Mouse (Mus musculus): ENCODE results near the gene Hist1h2br. TPM values are rescaled to one million over a fixed set of nuclear protein-coding genes. Genes with fewer than 3 reads are reported as not detected.
A peak's percentile ranks its signal among the peaks of the same experiment; 100 is the strongest.
"Not testable (repeated sequence)": the region's sequence is repeated elsewhere in the genome, so short reads cannot be mapped to it uniquely, and the experiment has no call there.

Gene Hist1h2br
- polyA plus RNA-seq, 1 experiment from 2014 or later = 4.7 TPM

DNA sequence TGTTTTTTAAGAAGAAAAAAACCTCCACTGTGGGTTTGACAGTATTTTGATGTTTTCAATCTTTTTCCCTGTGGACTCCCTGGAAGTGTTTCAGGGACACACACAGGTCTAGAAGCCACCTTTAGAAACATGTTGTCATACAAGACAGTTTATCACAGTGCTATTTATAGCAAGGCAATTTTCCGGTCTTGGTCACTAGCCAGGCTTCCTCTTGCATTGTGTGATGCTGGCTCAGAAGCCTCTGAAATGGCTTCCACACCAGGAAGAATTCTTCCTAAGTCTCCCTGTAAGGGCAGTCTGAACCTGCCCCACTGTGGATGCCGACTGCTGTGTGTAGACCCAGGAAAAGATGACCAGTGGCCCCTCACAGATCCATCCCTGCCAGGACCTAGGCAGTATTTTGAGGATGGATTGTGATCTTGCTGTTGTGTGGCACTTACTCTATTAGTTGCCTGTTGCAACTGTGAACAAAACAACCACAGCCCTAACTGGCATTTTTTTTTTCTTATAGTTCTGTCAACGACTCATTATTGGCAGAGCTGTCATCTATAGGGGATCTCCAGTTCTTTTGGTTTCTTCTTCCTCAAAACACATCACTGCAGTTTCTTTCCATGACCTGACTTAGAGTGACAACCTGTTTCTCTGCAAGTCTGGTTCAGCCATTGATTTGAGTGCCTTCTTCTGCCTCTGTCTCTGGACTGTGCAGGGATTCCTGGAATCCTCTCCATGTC, 18.8 kb downstream of the Hist1h2br start:
- 67% methylated on average over 3 of the region's 3 CpGs for WGBS
- no peak for ATAC-seq (ENCODE audit: low FRiP score, low read depth)

DNA sequence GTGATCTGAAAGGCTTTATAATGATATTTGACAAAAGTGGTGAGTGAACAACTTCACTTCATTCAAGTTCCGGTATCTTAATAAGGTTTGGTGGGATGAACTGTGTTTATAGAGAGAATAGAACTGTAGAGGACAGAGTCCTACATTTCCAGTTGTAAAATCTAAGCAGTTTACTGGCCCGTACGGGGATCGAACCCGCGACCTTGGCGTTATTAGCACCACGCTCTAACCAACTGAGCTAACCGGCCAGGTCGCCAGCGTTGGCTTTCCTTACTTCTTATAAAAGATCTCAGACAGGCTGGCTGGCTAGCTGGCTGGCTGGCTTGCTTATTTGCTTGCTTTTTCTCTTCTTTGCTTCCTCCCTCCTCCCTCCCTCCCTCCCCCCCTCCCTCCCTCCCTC, 21.6 kb downstream of the Hist1h2br start:
- no peaks in the 10 kb centered on the region for H3K4me1 ChIP-seq (replicated peaks)
- no peak overlapping the region for H3K9ac ChIP-seq
- peak overlapping the region; percentile 49 for H3K4me3 ChIP-seq
- ATAC-seq (ENCODE audit: low FRiP score, low read depth) = peak; percentile 87
- H3K27me3 ChIP-seq = no peaks in the 10 kb centered on the region
- H3K9me3 ChIP-seq = no peaks in the 10 kb centered on the region
- 1% methylated on average over 11 of the region's 11 CpGs for WGBS
- no peaks in the 10 kb centered on the region for H3K36me3 ChIP-seq
- H3K27ac ChIP-seq (replicated peaks) = no peak overlapping the region
- H3K4me2 ChIP-seq = peak overlapping the region; percentile 56

More for the DNA sequence above, 18.8 kb downstream of the Hist1h2br start:
- Histone ChIP-seq H3K4me1 (replicated peaks) (no peaks in the 10 kb centered on the region), H3K4me3 (no peak overlapping the region), H3K9ac (no peak overlapping the region), H3K27me3 (no peaks in the 10 kb centered on the region), H3K36me3 (no peaks in the 10 kb centered on the region), H3K27ac (replicated peaks) (no peak overlapping the region), H3K4me2 (no peak overlapping the region), H3K9me3 (no peaks in the 10 kb centered on the region)

DNA sequence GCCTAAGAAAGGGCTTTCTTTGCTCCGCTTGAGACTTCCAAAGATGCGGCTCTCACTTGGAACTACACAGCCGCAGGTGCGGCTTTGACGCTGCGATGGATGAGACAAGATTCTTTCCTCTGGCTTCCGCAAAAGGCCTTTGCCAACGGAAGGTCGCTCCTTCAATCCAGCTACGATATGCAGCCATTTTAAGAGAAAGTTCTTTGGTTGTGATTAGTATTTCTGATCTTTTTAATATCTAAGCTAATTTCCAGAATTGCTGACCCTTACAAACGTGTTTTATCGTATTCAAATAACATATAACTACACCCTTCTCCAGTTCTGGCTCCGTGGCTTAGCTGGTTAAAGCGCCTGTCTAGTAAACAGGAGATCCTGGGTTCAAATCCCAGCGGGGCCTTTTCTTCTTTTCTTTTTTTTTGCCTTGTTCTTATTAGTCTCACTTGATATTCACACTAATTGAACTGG, 22.2 kb downstream of the Hist1h2br start:
- H3K27ac ChIP-seq (replicated peaks) = peak overlapping the region; percentile 55
- H3K9me3 ChIP-seq = no peaks in the 10 kb centered on the region
- H3K27me3 ChIP-seq = no peaks in the 10 kb centered on the region
- H3K4me2 ChIP-seq = peak overlapping the region; percentile 56
- peak overlapping the region; percentile 45 for H3K9ac ChIP-seq
- WGBS = under 1% methylated on average over 15 of the region's 15 CpGs
- ATAC-seq (ENCODE audit: low FRiP score, low read depth) = peak; percentile 56; the same call in 1 of the 2 replicates
- peak overlapping the region; percentile 49 for H3K4me3 ChIP-seq
- H3K4me1 ChIP-seq (replicated peaks) = no peaks in the 10 kb centered on the region
- H3K36me3 ChIP-seq = no peaks in the 10 kb centered on the region

DNA sequence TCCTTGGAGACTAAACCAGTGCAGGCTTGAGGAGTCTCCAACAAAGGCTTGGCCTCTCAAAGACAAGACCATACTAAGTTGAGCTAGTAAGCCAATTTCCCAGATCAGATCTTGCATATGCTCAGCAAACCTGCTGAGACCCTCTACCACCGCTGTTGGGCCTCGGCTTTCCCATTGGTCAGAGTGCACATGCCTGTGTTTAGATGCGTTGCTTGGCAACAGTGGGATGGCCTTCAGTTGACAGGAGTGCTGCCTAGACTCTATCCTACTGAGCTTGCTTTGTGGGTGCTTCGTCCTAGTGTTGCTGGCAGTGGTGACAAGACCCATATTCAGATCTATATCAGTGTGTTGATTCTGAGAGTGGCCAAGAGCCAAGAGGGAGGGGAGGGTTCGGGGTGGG, 28.1 kb downstream of the Hist1h2br start:
- H3K9me3 ChIP-seq = no peaks in the 10 kb centered on the region
- H3K9ac ChIP-seq = no peak overlapping the region
- H3K4me3 ChIP-seq = no peak overlapping the region
- H3K4me2 ChIP-seq = no peak overlapping the region
- H3K4me1 ChIP-seq (replicated peaks) = no peaks in the 10 kb centered on the region
- no peak for ATAC-seq (ENCODE audit: low FRiP score, low read depth)
- no peaks in the 10 kb centered on the region for H3K36me3 ChIP-seq
- WGBS = 15% methylated on average over 5 of the region's 5 CpGs
- no peak overlapping the region for H3K27ac ChIP-seq (replicated peaks)
- no peaks in the 10 kb centered on the region for H3K27me3 ChIP-seq

DNA sequence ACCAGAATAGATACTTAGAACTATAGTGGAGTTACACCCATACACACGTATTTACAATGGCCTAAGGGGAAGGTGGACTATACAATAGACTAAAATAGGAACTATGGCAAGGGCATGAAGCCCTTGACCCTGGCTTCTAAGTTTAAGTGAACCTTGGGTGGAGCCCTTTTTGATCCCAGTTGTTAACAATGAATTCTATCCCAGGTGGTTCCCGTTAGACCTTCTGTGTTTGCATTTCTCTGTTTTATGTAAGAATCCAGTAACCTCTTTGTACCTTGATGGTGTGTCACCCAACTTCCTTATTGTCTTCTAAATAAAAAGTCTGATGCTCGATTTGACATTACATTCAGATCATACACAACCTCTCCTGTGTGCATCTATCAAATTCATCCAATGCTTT, 32.0 kb downstream of the Hist1h2br start:
- H3K4me2 ChIP-seq; ATAC-seq (ENCODE audit: low FRiP score, low read depth); H3K36me3 ChIP-seq; H3K4me1 ChIP-seq (replicated peaks); H3K9ac ChIP-seq; H3K4me3 ChIP-seq; H3K27me3 ChIP-seq; H3K27ac ChIP-seq (replicated peaks); H3K9me3 ChIP-seq: not testable (repeated sequence)
- WGBS = 79% methylated on average over 3 of the region's 3 CpGs

DNA sequence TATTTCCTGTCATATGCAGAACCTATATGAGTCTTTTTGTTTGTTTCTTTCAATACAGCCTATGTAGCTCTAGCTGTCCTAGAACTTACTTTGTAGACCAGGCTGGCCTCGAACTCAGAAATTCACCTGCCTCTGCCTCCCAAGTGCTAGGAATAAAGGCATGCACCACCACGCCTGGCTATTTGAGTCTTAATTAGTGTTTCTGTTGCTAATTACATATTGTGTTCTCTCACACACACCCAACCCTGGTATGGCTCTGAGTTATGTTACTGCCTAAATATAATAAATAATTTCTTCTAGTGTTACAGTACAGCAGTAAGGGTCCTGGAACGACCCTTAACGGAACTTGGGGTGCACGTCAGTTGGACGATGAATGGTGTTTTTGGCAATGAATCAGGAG, 47.2 kb downstream of the Hist1h2br start:
- no peak overlapping the region for H3K4me2 ChIP-seq
- H3K36me3 ChIP-seq = no peaks in the 10 kb centered on the region
- H3K9ac ChIP-seq = no peak overlapping the region
- H3K27me3 ChIP-seq = peaks cover 7% of the 10 kb centered on the region; the same call in 1 of the 2 replicates
- 80% methylated on average over 6 of the region's 6 CpGs for WGBS
- H3K4me1 ChIP-seq (replicated peaks) = peaks cover 5% of the 10 kb centered on the region; the same call in 1 of the 2 replicates
- no peak overlapping the region for H3K4me3 ChIP-seq
- ATAC-seq (ENCODE audit: low FRiP score, low read depth) = no peak
- no peaks in the 10 kb centered on the region for H3K9me3 ChIP-seq
- H3K27ac ChIP-seq (replicated peaks) = no peak overlapping the region

DNA sequence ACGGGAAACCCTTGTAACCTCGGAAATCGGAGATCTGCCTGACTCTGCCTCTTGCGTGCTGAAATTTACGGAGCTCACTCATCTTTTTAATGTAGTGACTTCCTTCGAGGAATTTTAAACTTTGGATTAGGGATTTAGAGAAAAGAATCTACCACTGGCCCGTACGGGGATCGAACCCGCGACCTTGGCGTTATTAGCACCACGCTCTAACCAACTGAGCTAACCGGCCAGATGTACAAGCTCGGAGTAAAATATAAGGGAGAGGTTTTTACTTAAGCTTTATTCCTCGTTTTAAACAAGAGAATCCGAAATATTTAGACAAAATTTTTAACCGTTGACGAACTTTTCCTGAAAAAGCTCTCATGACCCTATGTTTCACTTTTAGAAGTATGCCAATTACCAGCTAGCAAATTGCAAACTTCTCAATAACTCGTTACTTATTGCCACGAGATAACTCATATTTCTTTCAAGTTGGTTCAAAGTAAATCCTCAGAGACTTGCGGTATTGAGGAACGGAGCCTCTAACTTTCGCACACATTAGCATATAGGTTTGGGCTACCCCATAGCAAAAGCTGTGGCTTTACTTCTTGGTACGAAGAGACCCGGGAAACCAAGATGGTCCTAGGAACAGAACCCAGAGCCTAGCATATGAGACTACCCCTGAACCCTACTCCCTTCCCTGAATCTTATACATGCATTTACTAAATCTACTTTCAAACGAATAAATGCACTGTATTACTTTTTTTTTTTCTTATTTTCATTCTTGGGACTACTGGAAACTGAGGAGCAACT, 48.5 kb downstream of the Hist1h2br start:
- Histone ChIP-seq H3K4me1 (replicated peaks) (peaks cover 5% of the 10 kb centered on the region; the same call in 1 of the 2 replicates), H3K36me3 (no peaks in the 10 kb centered on the region), H3K9ac (no peak overlapping the region), H3K9me3 (no peaks in the 10 kb centered on the region), H3K4me3 (peak overlapping the region; percentile 33), H3K4me2 (peak overlapping the region; percentile 53), H3K27ac (replicated peaks) (no peak overlapping the region), H3K27me3 (peaks cover 7% of the 10 kb centered on the region; the same call in 1 of the 2 replicates)
- ATAC-seq (ENCODE audit: low FRiP score, low read depth) = no peak
- WGBS = 2% methylated on average over 27 of the region's 27 CpGs

DNA sequence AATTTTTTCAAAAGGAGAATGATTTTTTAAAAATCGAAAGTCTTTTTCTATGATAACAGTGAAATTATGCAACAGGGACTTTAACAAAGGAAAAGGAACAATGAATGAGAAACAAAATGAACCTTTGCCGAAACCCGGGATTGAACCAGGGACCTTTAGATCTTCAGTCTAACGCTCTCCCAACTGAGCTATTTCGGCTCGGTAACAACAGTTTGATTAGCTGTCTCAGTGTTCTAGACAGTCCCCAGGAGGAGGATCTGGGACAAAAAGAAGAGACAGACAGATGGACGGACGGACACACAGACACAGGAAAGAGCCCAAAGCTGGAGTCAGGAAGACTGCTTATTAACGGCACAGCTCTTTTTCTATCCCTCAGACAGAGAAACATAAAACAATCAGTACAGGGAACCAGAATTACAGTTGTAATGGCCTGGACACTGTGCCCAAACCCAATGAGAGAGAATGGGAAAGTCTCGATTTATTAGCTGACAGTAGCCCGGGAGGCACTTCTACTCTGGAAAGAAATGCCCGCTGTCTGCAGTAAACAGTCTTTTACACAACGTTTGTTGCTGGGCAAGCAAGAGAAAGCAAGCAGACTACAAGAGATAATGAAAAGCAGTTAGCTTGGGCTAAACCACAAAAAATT, 49.3 kb downstream of the Hist1h2br start:
- ATAC-seq (ENCODE audit: low FRiP score, low read depth) = 0 out of 2 replicates have a peak, but pooled peaks have one; percentile 59
- Histone ChIP-seq H3K27ac (replicated peaks) (no peak overlapping the region), H3K4me2 (peak overlapping the region; percentile 53), H3K9ac (no peak overlapping the region), H3K4me3 (peak overlapping the region; percentile 33), H3K4me1 (replicated peaks) (peaks cover 5% of the 10 kb centered on the region; the same call in 1 of the 2 replicates), H3K36me3 (no peaks in the 10 kb centered on the region), H3K9me3 (no peaks in the 10 kb centered on the region), H3K27me3 (peaks cover 7% of the 10 kb centered on the region; the same call in 1 of the 2 replicates)
- WGBS = 1% methylated on average over 13 of the region's 13 CpGs

DNA sequence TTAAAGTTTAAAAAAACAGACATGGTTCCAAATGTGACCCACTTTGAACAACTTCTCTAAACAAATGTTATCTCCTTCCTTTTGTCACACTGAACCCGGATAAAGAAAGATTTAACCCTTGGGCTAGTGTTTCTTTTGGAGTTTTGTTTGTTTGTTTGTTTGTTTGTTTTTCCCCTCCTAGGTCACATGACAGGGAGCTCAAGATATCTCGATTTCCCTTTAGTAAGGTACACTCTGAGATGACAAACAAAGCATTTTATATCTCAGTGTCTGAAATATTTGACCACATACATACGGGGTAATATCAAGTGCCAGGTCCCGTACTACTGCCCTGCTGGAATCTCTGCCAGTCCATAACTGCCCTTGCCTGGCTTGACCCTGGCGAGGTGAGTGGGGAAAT, 49.9 kb downstream of the Hist1h2br start:
- Histone ChIP-seq H3K9ac (no peak overlapping the region), H3K4me1 (replicated peaks) (peaks cover 5% of the 10 kb centered on the region; the same call in 1 of the 2 replicates), H3K27ac (replicated peaks) (no peak overlapping the region), H3K9me3 (no peaks in the 10 kb centered on the region), H3K4me2 (peak overlapping the region; percentile 53), H3K27me3 (peaks cover 7% of the 10 kb centered on the region; the same call in 1 of the 2 replicates), H3K4me3 (peak overlapping the region; percentile 33), H3K36me3 (no peaks in the 10 kb centered on the region)
- ATAC-seq (ENCODE audit: low FRiP score, low read depth) = no peak
- WGBS = 32% methylated on average over 5 of the region's 5 CpGs

DNA sequence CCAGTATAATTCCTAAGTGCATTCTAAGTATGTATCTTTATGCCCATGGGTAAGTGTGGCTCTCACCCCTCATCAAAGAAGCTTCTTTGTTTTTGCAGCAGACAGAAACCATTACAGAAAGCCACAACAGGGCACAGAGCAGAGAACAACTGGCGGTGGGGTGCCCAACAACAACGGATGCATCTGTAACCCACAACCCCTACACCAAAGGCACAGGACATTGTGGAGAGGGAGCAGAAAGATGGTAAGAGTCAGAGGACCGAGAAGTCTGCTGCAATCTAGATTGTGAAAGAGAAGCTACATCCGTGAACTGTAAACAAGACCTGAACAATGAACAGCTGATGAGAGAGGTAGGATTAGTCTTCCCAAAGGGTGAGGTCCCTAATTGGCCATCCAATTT, 51.0 kb downstream of the Hist1h2br start:
- H3K4me2 ChIP-seq = no peak overlapping the region

More for the DNA sequence above, 51.0 kb downstream of the Hist1h2br start:
- Histone ChIP-seq H3K4me3 (no peak overlapping the region), H3K4me1 (replicated peaks) (peaks cover 5% of the 10 kb centered on the region; the same call in 1 of the 2 replicates), H3K36me3 (no peaks in the 10 kb centered on the region), H3K9me3 (no peaks in the 10 kb centered on the region), H3K9ac (no peak overlapping the region), H3K27ac (replicated peaks) (no peak overlapping the region), H3K27me3 (peaks cover 7% of the 10 kb centered on the region; the same call in 1 of the 2 replicates)
- no peak for ATAC-seq (ENCODE audit: low FRiP score, low read depth)
- 69% methylated on average over 4 of the region's 4 CpGs for WGBS

Measured in hindbrain, embryonic 15.5 days (tissue).